Mouse (Mus musculus) kidney, adult 8-10 months (tissue): ENCODE data around the gene Col24a1.

Experiments
- DNase-seq, 2 experiments: peaks; one replicate each; pipeline ENCODE4 v3.0.0; 2022

The Col24a1 gene

DNA sequence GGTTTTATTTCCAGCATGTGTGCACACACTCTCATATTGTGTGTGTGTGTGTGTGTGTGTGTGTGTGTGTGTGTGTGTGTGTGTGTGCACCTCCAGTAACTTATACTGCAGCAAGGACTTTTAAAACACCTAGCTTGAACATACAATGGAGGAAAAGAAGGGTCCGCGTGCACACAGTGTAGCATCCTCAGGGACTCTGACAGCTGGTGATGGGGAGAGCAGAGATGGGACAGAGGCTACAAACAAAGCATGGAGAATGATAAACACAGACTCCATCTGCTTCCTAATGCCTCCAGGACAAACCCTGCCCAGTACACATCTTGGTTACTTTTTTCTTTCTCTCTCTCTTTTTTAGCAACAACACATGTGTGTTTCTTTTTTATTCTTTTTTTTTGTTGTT lies 171.5 kb downstream of the Col24a1 start:
- no peak for DNase-seq

- no peak for DNase-seq
Measured at GRCm38 (mm10) chr3:145471094-145471493, 178.8 kb downstream of the Col24a1 start.

DNA sequence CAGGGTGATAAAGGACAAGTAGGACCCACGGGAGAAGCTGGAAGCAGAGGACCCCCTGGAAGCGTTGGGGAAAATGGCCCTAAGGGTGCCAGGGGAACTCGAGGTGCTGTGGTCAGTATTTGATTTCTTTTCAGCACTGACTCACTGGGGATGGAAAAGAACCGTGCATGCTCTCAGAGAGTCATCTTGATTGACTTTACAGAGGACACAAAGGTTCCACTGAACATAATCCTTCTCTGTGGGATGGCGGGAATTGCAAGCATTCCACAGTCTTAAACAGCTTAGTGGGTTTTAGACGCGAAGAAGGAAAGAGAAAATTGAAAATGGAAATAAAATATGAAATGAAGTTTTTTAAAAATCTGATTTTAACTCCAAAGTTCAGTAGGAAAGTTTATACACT lies 181.9 kb downstream of the Col24a1 start:
- DNase-seq: no peak

DNA sequence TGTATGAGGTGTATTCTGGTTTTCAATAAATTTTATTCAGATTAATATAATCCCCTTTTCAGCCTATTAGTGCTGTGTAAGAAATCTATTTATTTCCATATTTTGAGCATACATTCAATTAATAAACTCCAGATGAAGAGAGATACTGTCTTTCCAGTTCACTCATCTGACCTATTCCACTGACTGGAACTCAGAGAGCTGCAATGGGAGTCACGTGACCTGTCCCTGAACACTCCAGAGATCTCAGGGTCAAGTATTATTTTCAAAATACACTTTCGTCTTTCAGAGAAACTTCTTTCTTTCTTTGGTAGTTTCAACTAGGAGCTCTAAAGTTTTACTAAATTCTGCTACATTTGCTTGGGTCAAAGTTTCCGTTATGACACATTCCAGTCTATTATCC lies 184.4 kb downstream of the Col24a1 start:
- no peak for DNase-seq

GRCm38 (mm10) chr3:145477074-145477473 lies 184.8 kb downstream of the Col24a1 start:
- no peak for DNase-seq

GRCm38 (mm10) chr3:145478446-145478845 lies 186.2 kb downstream of the Col24a1 start:
- no peak for DNase-seq

GRCm38 (mm10) chr3:145490279-145490678 lies 198.0 kb downstream of the Col24a1 start:
- DNase-seq: no peak

- peak; percentile 32 to 63 for DNase-seq
Measured at GRCm38 (mm10) chr3:145491326-145491725, 199.1 kb downstream of the Col24a1 start.

DNA sequence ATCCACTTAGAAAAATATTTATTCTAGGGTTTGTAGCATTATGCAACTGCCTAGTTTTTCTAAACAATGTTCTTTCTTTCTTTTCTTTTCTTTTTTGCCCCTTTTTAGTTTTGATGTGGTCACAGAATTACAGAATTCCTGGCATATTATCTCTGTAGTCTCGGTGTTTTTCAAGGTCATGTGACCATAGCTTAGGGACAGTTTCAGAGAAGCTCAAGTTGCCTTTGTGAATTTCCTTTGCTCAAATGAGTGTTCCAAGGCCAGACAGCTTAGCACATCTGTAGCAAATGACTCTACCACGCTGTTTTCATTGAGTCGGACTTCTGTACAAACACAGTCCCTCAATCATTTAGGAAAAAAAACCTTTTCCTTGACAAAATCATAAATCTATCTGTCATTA lies 205.9 kb downstream of the Col24a1 start:
- no peak for DNase-seq

DNA sequence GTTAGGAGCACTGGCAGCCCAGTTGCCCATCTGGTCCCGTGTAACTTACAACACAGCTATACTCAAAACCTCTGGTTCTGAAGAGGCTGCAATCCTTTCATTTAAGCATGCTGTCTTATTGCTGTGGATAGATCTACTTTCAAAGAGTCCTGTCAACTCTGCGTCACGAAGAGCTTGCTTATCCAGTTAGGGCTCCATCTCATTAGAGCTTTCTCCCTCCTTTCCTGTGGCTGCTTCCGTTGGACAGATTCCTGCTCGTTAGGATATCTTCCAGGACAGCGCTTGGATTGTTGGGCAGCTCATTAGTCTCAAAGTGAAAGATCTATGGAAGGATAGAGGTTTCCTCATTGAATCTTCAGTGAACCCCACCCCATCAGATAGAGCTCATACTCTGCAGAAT lies 206.6 kb downstream of the Col24a1 start:
- no peak for DNase-seq

DNA sequence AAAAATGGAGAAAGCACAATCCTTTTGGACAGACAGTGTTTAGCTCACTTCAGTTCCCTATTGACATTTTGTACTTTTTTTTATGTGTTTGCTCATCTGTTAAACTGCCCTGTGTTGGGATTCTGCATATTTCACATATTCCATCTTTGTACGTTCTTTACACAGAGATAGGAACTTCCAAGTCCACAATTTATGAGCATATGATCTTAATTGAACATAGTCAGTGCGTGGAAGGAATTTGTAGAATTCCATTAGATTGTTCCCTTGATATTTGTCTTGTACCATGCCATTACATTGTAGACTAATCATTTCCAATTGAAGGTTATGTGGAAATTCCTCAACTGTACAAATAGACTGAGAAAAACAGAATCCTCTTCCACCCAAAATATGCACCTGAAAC lies 212.6 kb downstream of the Col24a1 start:
- DNase-seq: no peak

DNA sequence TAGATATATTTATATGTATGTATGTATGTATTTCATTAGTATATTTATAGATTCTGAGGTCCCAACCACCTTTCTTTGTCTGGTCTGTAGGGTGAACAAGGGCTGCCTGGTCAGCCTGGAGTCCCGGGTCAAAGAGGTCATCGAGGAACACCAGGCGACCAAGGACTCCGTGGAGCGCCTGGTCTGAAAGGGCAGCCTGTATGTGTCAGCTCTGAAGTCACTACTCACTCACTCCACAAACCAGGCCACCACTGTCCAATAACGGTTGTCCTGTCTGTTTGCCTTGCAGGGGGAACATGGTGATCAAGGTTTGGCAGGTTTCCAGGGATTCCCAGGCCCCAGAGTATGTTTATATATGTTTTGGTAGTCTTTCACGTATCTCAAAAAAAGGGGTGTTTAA lies 216.3 kb downstream of the Col24a1 start:
- DNase-seq: no peak

DNA sequence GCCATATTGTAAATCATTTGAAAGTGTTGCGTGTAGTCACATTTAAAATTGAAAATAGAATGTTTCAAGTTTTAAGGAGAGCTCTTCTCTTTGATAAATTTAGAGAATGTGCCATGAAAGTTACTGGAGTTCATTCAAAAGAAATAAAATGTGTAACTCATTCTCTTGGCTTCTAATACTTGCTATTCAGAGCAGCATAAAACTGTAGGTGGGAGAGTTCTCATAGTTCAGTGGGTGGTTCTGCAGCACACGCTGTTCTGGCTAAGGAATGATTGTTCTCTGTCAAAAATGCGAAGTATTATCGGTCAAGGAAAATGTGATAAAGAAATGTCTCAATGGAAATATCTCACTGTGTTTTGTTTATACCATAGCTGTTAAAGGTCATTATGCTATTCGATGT lies 221.9 kb downstream of the Col24a1 start:
- no peak for DNase-seq

GRCm38 (mm10) chr3:145521528-145522080 lies 229.3 kb downstream of the Col24a1 start:
- DNase-seq: no peak

- DNase-seq: no peak
Measured at GRCm38 (mm10) chr3:145522311-145522710, 230.0 kb downstream of the Col24a1 start.

DNA sequence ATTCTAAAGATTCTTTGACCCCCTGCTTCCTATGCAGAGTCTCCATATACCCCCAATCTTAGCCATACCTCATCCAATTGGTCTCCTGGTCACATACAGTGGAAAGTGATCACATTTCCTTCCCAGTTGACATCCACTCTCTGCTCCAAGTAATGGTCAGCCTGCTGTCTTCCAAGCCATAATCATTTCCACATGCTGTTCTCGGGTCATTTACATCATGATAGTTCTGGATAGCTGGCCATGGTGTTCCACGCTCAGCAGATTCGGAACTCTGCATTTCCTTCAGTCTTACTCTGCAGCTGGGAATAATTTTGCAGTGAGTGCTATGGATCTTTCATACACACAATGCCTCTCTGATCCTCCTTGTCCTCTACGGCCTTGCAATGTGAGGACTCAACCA lies 233.0 kb downstream of the Col24a1 start:
- DNase-seq: no peak

GRCm38 (mm10) chr3:145537870-145538269 lies 245.6 kb downstream of the Col24a1 start:
- no peak for DNase-seq

- no peak for DNase-seq
Measured at GRCm38 (mm10) chr3:145548441-145549415, 256.5 kb downstream of the Col24a1 start.

DNA sequence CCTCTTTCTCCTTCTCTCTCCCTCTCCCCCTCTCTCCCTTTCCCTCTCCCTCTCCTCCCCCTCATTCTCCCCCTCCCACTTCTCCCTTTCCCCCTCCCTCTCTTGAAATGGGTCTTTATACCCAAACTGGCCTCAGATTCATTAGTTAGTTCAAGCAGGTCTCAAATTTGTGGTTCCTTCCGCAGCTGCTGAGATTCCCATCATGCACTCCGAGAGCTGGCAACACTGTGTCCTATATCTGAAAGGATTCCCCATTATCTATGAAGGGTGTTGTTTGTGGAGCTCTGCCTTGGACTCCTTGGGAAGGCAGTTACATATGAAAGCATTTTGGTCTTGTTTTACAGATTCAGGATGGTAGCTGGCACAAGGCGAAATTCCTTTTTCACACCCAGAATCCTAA lies 257.9 kb downstream of the Col24a1 start:
- no peak for DNase-seq

DNA sequence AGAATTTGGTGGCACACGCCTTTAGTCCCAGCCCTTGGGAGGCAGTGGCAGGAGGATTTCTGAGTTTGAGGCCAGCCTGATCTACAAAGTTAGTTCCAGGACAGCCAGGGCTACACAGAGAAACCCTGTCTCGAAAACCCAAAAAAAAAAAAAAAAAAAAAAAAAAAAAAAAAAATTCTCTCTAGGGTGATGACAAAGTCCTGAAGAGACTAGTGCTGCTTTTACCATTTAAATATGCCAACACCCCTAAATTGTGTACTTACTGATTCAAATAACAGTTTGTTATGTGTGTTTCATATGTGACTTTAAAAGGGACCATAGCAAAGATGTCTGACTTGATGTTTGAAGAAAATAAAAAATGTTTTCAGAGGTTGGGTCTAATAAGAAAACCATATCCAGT lies 262.1 kb downstream of the Col24a1 start:
- no peak for DNase-seq

- DNase-seq: no peak
Measured at GRCm38 (mm10) chr3:145556206-145556605, 263.9 kb downstream of the Col24a1 start.

DNA sequence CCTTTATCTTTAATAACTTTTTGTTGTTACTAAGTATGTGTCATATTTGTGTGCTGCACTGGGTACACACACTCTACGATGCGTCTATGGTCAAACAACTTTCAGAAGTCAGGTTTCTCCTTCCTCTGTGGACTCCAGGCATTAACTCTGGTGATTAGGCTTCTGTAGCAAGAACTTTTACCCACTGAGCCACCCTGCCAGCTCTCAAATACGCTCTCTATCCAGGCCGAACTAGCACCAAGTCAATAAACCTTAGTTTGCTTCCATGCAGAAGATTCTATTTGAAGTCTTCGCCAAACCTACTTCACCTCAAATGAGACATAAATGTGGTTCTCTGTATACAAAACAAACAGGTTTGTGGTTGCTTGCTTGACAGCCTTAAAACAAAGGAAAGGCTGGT lies 267.4 kb downstream of the Col24a1 start:
- DNase-seq: no peak

DNA sequence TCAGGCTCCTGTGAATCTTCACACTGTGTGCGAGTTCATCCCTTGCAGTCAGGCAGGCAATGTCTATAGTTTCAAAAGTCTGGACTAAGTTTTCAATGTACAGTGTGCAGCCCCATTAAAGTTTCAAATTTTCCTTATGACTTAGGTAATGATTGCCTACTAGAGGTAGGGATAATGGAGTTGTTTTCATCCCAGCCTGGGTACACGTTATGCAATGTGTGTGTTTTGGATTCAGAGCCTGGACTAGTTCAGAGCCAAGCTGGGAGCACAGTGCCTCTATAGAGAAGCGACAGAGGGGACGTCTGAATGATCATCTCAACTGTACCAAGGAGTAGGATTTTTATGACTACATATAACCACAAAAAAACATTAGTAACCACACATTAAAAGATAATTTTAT lies 267.8 kb downstream of the Col24a1 start:
- no peak for DNase-seq

DNA sequence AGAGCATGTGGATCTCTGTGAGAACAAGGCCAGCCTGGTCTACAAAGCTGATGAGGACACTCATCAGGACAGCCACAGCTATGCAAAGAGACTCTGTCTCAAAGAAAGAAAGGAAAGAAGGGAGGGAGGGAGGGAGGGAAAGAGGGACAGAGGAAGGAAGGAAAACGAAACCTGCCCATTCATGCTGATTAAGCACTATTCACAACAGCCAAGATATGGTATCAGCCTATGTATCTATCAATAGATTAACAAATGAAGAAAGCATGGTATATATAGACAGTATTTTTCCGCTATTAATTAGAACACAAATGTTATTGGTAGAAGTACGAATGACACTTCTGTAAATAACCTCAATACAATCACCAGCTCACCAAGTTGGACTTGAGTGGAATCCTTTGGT lies 282.2 kb downstream of the Col24a1 start:
- no peak for DNase-seq

- DNase-seq: no peak
Measured at GRCm38 (mm10) chr3:145575340-145575739, 283.1 kb downstream of the Col24a1 start.
